Mouse (Mus musculus) MEL (cell line): ENCODE measurements at regions not wholly inside any gene's neighbourhood (a gene's known extent, or its start where the extent isn't known, plus 50 kb on each side); places are given as distances from the start of the nearest gene placed in this dataset.

Experiments
- CHD1 ChIP-seq: IDR thresholded peaks from 2 replicates; pipeline ENCODE4 v1.6.1; 2012; ENCODE audit warnings: low read depth, mild to moderate bottlenecking, inconsistent platforms, low read length, improper control_type of control experiment
- CHD2 ChIP-seq: IDR thresholded peaks from 2 replicates; pipeline ENCODE4 v1.6.1; 2011; ENCODE audit warnings: low read length, improper control_type of control experiment
- CTCF ChIP-seq, 3 experiments: IDR thresholded peaks in 2 of 3; conservative IDR thresholded peaks in 1 of 3; 2 replicates each; pipeline ENCODE4 v1.5.1; 2011 to 2012; ENCODE audit warnings: low read length in 3 of 3, low read depth in 2 of 3, mild to moderate bottlenecking in 2 of 3, improper control_type of control experiment in 1 of 3, inconsistent platforms in 1 of 3, mixed read lengths in 1 of 3, moderate library complexity in 1 of 3; ENCODE audit not compliant: control insufficient read depth in 1 of 3, insufficient read depth in 1 of 3, poor library complexity in 1 of 3, severe bottlenecking in 1 of 3
- EP300 ChIP-seq, 2 experiments: IDR thresholded peaks; 2 replicates each; pipeline ENCODE4 v1.6.1; 2011; ENCODE audit warnings: improper control_type of control experiment in 2 of 2, low read length in 2 of 2, low read depth in 1 of 2, mild to moderate bottlenecking in 1 of 2
- ETS1 ChIP-seq: IDR thresholded peaks from 2 replicates; pipeline ENCODE4 v1.6.1; 2012; ENCODE audit warnings: low read depth, mild to moderate bottlenecking, inconsistent platforms, low read length, improper control_type of control experiment, moderate library complexity
- GATA1 ChIP-seq: IDR thresholded peaks from 2 replicates; pipeline ENCODE4 v1.6.1; 2011; ENCODE audit warnings: low read depth, low read length, improper control_type of control experiment
- HCFC1 ChIP-seq: IDR thresholded peaks from 2 replicates; pipeline ENCODE4 v1.6.1; 2012; ENCODE audit warnings: low read depth, mild to moderate bottlenecking, inconsistent platforms, low read length, improper control_type of control experiment, moderate library complexity
- KAT2A ChIP-seq: conservative IDR thresholded peaks from 2 replicates; pipeline ENCODE4 v1.6.1; 2012; ENCODE audit warnings: low read depth, low read length, improper control_type of control experiment, inconsistent platforms
- MAFK ChIP-seq: IDR thresholded peaks from 2 replicates; pipeline ENCODE4 v1.6.1; 2011; ENCODE audit warnings: low read depth, mild to moderate bottlenecking, low read length, improper control_type of control experiment, borderline replicate concordance
- MAX ChIP-seq: IDR thresholded peaks from 2 replicates; pipeline ENCODE4 v1.6.1; 2011; ENCODE audit warnings: low read length, improper control_type of control experiment
- NELFE ChIP-seq: IDR thresholded peaks from 2 replicates; pipeline ENCODE4 v1.6.1; 2011; ENCODE audit warnings: low read depth, low read length, improper control_type of control experiment
- POLR2A ChIP-seq, 2 experiments: IDR thresholded peaks; 2 replicates each; pipeline ENCODE4 v1.6.1; 2011 to 2012; ENCODE audit warnings: low read length in 2 of 2, mild to moderate bottlenecking in 2 of 2, control low read depth in 1 of 2, improper control_type of control experiment in 1 of 2, low read depth in 1 of 2, moderate library complexity in 1 of 2; ENCODE audit not compliant: control insufficient read depth in 1 of 2, insufficient read depth in 1 of 2, poor library complexity in 1 of 2
- POLR2AphosphoS5 ChIP-seq: IDR thresholded peaks from 2 replicates; pipeline ENCODE4 v1.6.1; 2012; ENCODE audit warnings: low read depth, borderline replicate concordance, mild to moderate bottlenecking, inconsistent platforms, low read length, moderate library complexity, mixed read lengths
- ZNF384 ChIP-seq: IDR thresholded peaks from 2 replicates; pipeline ENCODE4 v1.6.1; 2012; ENCODE audit warnings: low read depth, mild to moderate bottlenecking, inconsistent platforms, low read length, improper control_type of control experiment

GRCm38 (mm10) chr2:147629716-147630115 lies 268.0 kb downstream of the Pax1 start:
- TF ChIP-seq POLR2A (IDR thresholded peaks at IDR 0.05; ENCODE audit: control insufficient read depth in 1 of 2, insufficient read depth in 1 of 2, low read depth in 1 of 2, low read length in 2 of 2, poor library complexity in 1 of 2) (no peak), KAT2A (no peak), POLR2AphosphoS5 (no peak), CTCF (IDR thresholded peaks at IDR 0.05 in 2 of 3, conservative IDR thresholded peaks at IDR 0.05 in 1 of 3; ENCODE audit: control insufficient read depth in 1 of 3, insufficient read depth in 1 of 3, low read depth in 2 of 3, low read length in 3 of 3, poor library complexity in 1 of 3, severe bottlenecking in 1 of 3) (no peak), CHD1 (no peak), HCFC1 (no peak), MAX (no peak), ZNF384 (no peak), EP300 (IDR thresholded peaks at IDR 0.05; ENCODE audit: low read depth in 1 of 2, low read length in 2 of 2) (no peak), MAFK (no peak), GATA1 (no peak), CHD2 (no peak), NELFE (no peak), ETS1 (no peak)
